Mouse (Mus musculus): ENCODE measurements at regions not wholly inside any gene's neighbourhood (a gene's known extent, or its start where the extent isn't known, plus 50 kb on each side); places are given as distances from the start of the nearest gene placed in this dataset.
A peak's percentile ranks its signal among the peaks of the same experiment; 100 is the strongest.

DNA sequence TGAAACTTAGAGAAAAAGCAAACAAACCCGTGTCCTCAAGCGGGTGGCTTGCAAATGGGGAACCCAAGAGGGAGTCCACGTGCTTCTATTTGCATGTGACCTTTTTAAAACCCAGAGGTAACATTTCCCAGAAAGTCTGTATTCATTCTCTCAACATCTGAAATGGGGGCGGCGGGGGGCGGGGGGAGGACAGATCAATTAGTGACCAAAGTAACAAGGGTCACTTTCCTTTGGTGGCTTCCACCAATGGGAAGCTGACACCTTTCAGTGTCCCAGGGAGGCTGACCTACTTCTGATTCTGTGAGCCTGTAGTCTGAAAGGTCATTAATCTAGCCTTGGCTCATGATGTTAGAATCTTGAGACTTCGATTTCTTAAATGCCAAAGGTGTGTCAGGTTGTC lies 236.0 kb downstream of the Gm11011 start:
- DNase-seq (ENCODE audit: low spot score in 2 of 2), result no peak

DNA sequence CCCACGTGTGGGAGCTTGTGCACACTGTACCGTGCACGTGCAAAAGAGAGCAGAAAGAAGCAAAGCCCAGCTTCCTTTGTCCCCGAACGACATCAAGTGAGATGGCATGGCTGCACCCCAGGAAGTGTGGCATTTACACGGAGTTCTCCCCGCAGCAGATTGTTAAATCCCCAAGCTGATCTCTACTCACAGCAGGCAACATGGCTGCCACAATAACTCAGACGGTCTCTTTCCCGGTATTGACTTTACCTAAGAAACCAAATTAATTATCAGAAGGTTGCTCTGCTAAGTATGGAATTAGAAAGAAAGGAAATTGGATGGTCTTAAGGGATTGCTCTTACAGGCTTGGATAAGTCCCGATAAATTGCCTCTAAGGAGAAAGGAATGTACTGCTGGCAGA lies 241.4 kb downstream of the Gm11011 start:
- DNase-seq (ENCODE audit: low spot score in 2 of 2), result no peak

GRCm38 (mm10) chr2:169319521-169319920 lies 268.0 kb downstream of the Gm11011 start:
- DNase-seq (ENCODE audit: low spot score in 2 of 2), result peak; percentile 44 to 59

GRCm38 (mm10) chr2:169314396-169314930 lies 273.1 kb downstream of the Gm11011 start:
- no peak for DNase-seq (ENCODE audit: low spot score in 2 of 2)

- no peak for DNase-seq (ENCODE audit: low spot score in 2 of 2)
Measured at GRCm38 (mm10) chr2:169311821-169312220, 275.7 kb downstream of the Gm11011 start.

DNA sequence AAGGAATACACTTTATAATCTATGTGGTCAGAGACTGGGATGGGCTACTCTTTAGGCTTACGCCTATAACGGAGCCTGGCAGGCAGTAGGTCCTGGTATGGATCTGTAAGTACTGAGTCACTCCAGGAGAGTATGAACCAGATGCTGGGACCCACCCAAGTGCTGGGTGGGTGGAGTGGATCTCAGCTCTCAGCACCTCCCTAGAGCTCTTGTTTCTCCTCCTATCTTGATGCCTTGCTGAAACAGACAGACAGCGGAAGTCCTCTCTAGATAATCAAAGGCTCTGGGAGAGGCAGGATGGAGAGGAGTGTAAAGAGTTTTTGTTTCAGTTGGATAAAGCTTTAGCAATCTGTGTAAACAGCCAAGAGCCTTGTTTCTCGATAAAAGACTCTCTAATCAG lies 276.2 kb downstream of the Gm11011 start:
- DNase-seq (ENCODE audit: low spot score in 2 of 2), result no peak

DNA sequence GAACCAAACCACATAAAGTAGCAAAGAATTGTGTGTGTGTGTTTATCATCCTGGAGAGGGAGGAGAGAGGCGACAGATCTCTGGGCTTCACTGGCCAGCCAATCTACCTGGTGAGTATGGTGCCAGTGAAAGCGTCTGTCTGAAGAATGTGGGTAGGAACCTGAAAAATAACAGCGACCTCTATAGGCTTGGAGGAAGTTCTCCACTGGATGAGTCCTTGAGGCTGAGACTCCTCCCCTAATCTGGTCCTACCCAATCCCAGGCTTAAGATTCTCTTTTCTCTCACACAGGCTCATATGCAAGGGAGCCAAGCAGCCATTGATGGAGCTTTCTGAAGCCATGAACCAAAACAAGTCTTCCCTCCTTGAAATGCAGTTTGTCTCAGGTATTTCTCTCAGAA lies 283.2 kb downstream of the Gm11011 start:
- no peak for DNase-seq (ENCODE audit: low spot score in 2 of 2)

DNA sequence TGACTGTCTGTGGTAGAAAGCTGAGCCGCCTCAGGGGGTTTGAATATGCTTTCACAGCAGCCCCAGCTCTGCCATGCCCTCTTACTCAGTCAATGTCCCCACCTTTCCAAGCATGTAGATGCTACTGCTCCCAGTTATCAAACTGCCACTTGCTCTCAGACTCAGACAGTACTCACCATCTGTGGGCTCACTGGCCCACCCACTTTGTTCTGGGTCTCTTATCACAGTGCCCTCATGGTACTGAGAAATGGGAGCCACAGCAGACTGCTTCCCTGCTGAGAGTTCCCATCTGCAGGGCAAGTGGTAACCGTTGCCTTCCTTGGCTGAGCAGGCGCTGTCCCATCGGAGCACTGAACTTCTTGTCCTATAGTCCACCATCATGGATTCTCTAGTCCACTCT lies 286.6 kb downstream of the Gm11011 start:
- no peak for DNase-seq (ENCODE audit: low spot score in 2 of 2)

DNA sequence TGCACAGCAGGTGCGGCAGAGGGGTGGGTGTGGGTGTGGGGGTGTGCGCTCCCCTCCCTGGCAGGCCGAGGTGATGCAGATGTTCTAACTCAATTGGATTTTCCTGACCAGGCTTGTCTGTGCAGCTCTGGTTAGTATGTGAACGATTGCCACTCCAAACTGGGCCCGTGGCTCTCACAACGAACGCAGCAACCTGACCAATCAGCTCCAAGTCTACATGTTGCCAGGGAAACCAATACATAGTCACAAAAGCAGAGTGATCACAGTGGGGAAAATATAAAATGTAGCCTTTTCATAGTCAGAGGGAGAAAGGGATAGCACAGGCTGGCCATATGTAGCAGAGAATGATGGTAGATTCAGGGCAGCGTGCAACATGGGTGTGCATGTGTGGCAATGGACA lies 287.1 kb downstream of the Gm11011 start:
- peak; percentile 77 to 90 for DNase-seq (ENCODE audit: low spot score in 2 of 2)

GRCm38 (mm10) chr2:169297841-169298627 lies 289.5 kb downstream of the Gm11011 start:
- DNase-seq (ENCODE audit: low spot score in 2 of 2), result peak; percentile 40 to 63

- DNase-seq (ENCODE audit: low spot score in 2 of 2), result no peak
Measured at GRCm38 (mm10) chr2:169297226-169297625, 290.3 kb downstream of the Gm11011 start.

GRCm38 (mm10) chr2:169293351-169293750 lies 294.2 kb downstream of the Gm11011 start:
- DNase-seq (ENCODE audit: low spot score in 2 of 2), result no peak

DNA sequence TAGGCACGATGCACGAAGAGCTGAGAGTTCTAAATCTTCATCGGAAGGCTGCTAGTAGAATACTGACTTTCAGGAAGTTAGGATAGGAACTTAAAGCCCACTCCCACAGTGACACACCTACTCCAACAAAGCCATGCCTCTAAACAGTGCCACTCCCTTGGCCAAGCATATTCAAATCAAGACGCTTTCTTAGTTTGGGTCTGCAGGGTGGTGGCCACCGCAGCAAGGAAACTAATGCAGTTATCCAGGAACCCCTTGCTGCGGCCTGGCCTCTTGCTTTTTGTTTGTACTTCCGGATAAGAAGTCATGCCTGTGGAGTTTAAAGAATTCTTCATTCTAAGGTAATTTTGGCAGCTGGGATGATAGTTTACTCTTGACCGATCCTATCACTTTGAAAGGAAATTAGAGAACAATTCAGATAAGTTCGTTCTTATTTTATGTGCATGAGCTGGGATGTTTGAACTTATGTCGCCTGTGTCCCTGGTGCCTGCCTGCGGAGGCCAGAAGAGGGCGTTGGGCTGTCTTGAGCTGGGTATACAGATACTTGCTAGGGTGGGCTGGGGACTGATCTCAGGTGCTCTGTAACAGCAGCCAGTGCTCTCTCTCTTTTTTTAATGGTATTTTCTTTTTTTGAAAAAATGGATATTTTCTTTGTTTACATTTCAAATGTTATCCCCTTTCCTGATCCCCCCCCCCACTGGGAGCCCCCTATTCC lies 298.5 kb downstream of the Gm11011 start:
- DNase-seq (ENCODE audit: low spot score in 2 of 2), result no peak

DNA sequence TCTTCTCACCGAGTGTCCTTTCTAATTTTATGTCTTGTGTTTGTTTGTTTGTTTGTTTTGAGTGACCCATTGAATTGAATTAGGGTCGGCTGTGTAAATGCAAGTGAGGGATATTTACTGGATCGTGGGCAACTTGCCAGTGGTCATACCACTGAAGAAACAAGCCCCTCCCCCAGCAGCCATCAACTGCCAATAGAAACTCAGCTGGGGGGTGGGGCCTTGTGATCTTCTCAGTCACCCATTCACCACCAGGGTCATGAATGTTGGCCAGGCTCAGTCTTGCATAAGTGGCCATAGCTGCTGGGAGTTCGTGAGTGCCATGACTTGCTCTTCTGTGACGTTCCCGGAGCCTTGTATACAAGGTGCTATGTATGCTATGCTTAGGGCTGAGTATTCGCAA lies 300.8 kb downstream of the Gm11011 start:
- DNase-seq (ENCODE audit: low spot score in 2 of 2), result no peak

DNA sequence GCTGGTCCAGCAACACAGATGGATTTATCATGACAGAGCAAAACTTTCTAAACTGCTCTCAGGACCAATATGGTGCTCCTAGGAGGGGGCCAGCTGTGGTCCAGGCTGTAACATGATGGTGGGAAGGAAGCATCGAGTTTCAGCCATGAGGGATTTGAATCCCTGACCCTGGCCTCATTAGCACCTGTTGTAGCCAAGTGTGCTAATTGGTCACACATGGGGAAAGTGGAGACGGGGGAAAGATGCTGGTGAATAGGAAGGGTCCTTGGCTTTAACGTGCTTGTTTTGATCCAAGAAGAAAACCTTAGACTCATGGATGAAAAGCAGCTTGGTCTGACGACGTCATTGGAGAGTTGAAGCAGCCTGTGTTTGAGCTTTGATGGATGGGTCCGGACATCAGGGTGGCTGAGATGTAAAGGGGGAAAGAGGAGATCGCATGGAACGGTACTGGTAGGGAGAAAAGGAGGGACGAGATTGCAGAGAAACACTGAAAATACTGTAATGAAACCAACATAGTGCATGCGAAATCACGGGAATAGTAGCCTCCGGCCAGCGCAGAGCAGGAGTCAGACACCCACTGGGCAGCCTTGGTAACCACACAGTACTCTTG lies 304.9 kb downstream of the Gm11011 start:
- no peak for DNase-seq (ENCODE audit: low spot score in 2 of 2)

DNA sequence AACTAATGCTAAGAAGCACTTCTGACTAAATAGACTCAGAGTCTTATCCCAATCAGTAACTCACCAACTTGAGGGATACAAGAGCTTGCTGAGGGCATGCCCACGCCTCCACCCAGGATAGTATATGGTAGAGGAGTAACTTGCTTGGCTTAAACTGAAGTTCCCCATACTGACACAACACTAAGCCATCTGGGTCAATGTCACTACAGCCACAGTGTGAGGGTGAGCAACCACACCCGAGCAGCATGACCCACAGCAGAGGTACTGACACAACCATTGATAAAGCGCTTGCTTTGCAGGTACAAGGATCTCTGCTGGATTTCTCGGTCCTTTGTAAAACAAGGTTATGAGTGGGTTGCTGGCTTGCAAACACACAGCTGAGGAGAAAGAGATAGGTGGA lies 312.2 kb downstream of the Gm11011 start:
- DNase-seq (ENCODE audit: low spot score in 2 of 2), result no peak

- DNase-seq (ENCODE audit: low spot score in 2 of 2), result no peak
Measured at GRCm38 (mm10) chr2:169274101-169274500, 313.4 kb downstream of the Gm11011 start.

DNA sequence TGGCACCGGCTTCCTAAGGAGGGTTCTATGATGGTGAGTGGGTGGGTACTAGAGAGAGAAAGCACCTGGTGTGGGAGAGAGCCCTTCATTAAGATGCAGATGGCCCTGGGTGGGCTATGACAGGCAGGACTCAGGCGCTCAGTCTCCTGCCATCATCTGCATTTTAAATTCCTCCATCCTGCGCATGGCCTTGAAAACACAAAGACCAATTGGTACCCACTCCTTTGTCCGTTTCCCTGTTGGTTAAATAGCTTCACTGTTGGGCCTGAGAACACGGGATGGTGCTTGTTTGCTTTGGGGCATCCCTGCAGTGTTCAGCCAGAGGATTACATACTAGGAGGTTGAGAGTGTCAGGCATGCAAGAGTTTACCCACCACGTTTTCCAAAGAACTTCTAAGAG lies 314.9 kb downstream of the Gm11011 start:
- no peak for DNase-seq (ENCODE audit: low spot score in 2 of 2)

DNA sequence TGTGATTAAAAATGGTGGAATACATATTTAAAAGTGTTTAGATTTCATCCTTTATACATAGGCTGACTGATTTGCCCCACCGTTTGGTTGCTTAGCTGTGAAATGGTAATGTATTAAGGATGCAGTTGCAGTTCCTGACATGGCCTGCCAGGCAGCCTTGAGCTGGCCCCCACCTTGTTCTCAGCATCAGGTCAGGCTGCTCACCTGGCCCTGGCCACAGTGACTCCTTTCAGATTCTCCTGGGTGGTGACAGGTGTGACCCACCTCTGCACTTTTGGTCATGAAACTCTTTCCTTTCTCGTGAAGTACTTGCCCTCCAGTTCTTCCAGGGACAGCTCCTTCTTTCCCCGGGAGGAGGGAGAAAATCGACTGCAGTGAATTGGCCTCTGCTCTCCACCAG lies 315.5 kb downstream of the Gm11011 start:
- DNase-seq (ENCODE audit: low spot score in 2 of 2), result no peak

GRCm38 (mm10) chr2:169260636-169261035 lies 305.2 kb upstream of the Zfp64 start:
- peak in 1 of 2 experiments; percentile 36 for DNase-seq (ENCODE audit: low spot score in 2 of 2)

GRCm38 (mm10) chr2:169244572-169244971 lies 289.2 kb upstream of the Zfp64 start:
- DNase-seq (ENCODE audit: low spot score in 2 of 2), result no peak

GRCm38 (mm10) chr2:169243981-169244380 lies 288.6 kb upstream of the Zfp64 start:
- no peak for DNase-seq (ENCODE audit: low spot score in 2 of 2)

DNA sequence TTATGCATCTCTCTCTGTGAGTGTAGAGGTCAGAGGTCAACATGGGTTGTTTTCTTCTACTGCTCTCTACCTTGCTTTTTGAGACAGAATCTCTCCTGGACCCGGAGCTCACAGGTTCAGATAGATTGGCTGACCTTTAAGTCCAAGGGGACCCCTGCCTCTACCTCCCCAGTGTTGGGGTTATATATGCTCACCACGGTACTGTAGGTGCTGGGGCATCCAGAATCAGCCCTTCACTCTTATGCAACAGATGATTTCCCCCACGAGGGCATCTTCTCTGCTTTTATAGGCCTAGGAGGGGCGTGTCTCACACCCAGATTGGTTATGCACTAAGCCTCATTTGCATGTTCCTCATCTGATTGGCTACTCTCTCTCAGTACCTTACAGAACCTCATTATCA lies 282.5 kb upstream of the Zfp64 start:
- DNase-seq (ENCODE audit: low spot score in 2 of 2), result no peak
